Mouse (Mus musculus) heart, postnatal 0 days (tissue): Measurements from ENCODE around the gene Dpp6.

Source experiments
- CTCF ChIP-seq: IDR thresholded peaks from 2 replicates; pipeline ENCODE4 v1.5.1; 2016; ENCODE audit warnings: antibody characterized with exemption, control low read depth, low read depth
- EP300 ChIP-seq: IDR thresholded peaks from 2 replicates; pipeline ENCODE4 v1.6.1; 2016; ENCODE audit warnings: antibody characterized with exemption, low read depth

DNA sequence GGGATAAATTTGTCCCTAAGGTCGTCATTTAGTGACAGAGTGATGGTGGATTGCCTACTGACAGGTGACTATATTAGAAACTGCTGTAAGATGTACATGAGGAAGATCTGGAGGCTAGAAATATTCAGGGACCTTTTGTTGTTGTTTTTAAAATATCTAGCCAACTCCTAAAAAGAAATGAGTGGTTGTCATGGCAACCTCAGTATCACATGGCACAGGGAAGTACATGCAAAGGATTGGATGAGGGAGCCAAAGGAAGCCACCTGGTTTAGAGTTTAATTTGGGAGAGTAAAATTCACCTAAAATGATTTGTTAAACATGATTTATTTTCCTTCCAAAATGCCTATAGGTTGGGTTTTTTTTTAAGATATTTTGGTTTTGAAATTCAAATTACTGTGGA lies 260.8 kb downstream of the Dpp6 start:
- no peak for TF ChIP-seq CTCF
- TF ChIP-seq EP300 = no peak
